Mouse (Mus musculus): ENCODE data around the gene 4930412O13Rik. TPM values are rescaled to one million over a fixed set of nuclear protein-coding genes. Genes with fewer than 3 reads are reported as not detected.

The 4930412O13Rik gene
- polyA plus RNA-seq, 1 experiment = not detected

DNA sequence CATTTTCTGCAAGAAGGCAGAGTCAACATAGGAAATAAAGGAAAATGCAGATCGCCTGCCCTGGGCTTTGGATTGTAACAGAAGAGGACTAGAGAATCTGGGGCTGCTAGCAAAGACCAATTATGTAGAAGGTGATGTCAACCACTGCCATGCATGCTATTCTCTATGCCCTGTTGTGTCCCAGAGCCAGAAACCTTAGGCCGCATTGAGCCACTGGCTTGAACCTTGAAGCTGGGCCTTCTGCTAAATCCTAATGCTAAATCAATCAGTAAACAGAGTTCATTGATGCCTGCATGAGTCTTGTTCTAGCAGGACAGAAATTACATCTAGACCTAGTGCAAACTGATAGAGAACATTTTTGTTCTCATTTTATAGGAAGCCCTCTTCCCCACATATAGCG, 5.0 kb downstream of the 4930412O13Rik start:
- TF ChIP-seq FLI1 (IDR thresholded peaks at IDR 0.05; ENCODE audit: low read length) (no peak), GATA1 (IDR thresholded peaks at IDR 0.05; ENCODE audit: borderline replicate concordance, low read length) (no peak)
- peaks cover 73% of the 10 kb centered on the region for H3K4me1 ChIP-seq
- no peak overlapping the region for H3K4me3 ChIP-seq (replicated peaks)
- H3K27me3 ChIP-seq (replicated peaks) = peaks cover 96% of the 10 kb centered on the region
- H3K36me3 ChIP-seq (replicated peaks; ENCODE audit: low read length) = no peaks in the 10 kb centered on the region
- H3K9me3 ChIP-seq = no peaks in the 10 kb centered on the region

DNA sequence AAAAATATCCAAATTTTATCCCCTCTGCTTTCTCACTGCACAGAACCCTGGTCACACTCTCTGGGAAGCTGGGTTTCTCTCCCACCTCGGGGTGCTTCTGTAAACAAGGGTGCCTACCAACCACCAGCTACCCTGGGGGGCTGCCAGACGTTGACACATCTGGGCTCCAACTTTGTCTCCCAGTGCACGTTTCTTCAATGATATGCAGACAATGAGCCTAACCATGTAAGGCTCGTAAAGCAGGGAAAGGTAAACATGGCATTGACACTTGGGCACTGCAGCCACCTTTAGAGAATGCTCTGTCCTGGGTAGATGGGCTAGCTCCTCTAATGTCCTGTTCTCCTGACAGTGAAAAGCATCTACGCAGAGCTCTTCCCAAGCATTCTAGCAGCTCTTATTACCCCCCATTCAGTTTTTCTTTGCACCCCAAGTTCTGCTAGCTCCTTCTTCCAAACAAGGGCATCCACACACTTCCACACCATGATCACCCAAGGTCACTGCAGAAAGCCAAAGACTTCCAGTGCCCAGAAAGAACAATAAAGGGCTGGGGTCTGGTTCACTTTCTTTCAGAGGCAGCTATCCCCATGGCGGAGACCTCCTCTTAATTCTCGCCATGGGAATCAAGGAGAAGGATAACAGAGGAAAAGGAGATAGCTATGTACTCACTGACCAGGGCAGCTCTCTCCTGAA, 6.0 kb downstream of the 4930412O13Rik start:
- Histone ChIP-seq H3K9me3 (no peaks in the 10 kb centered on the region), H3K4me1 (peaks cover 64% of the 10 kb centered on the region), H3K36me3 (replicated peaks; ENCODE audit: low read length) (no peaks in the 10 kb centered on the region), H3K27me3 (replicated peaks) (peaks cover 92% of the 10 kb centered on the region), H3K4me3 (replicated peaks) (no peak overlapping the region)
- TF ChIP-seq FLI1 (IDR thresholded peaks at IDR 0.05; ENCODE audit: low read length) = no peak
- TF ChIP-seq GATA1 (IDR thresholded peaks at IDR 0.05; ENCODE audit: borderline replicate concordance, low read length) = no peak

DNA sequence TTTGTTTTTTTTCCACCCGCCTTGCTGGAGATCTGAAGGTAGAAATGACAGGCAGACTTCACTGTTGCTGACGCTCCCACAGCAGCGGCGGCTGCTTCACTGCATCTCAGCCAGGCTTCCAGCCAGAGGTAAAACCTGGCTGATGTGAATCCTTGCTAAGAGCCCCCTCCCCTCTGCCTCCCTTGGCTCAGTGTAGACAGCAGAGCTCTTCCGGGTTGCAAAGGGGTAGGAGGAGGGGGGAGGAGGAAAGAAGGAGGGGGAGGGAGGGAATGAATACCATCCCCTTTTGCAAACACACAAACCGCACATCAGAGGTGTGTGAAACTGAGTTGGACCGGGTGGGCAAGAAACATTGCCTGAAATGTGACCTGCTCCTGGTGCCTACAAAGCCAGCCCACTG, 6.6 kb downstream of the 4930412O13Rik start:
- H3K4me3 ChIP-seq (replicated peaks) = peak overlapping the region; percentile 29
- no peaks in the 10 kb centered on the region for H3K36me3 ChIP-seq (replicated peaks; ENCODE audit: low read length)
- H3K4me1 ChIP-seq = peaks cover 58% of the 10 kb centered on the region
- TF ChIP-seq GATA1 (IDR thresholded peaks at IDR 0.05; ENCODE audit: borderline replicate concordance, low read length) (no peak), FLI1 (IDR thresholded peaks at IDR 0.05; ENCODE audit: low read length) (no peak)
- no peaks in the 10 kb centered on the region for H3K9me3 ChIP-seq
- H3K27me3 ChIP-seq (replicated peaks) = peaks cover 91% of the 10 kb centered on the region

DNA sequence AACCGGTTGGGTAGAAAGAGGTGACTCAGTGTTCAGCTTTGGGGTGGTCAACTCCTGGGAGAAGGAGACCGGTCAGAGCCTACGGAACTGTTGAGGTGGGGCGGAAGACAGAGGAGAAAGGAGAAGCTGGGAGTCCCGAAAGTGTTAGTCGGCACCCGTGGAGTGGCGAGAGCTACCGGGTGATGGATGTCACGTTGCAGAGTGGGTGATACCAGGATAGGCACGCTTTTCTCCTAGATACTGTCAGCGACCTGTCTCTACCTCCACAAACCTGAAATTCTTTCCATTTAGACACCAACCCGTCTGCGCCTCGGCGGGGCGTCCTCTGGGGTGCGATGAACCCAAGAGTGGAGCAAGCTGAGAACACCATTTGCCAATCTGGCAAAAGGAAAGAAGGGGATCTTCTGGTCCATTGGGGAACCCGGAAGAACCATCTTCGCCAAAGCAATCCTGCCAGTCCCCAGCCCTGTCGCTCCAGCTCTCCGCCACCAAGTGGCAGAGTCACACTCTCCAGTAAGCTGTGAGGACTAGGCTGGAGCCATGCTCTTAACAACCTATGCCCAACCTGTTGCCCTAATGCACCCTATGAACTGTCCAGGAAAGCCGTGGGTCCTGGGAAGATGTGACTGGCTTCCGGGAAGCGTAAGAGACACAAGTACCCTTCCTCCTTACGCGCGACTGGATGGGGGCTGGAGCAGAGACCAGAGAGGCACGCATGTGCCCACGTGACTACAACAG, 8.0 kb downstream of the 4930412O13Rik start, which contains the start of gene 9230102O04Rik:
9230102O04Rik (minus strand) TSS at position 628 of the 738 bp plus-strand sequence.
- Histone ChIP-seq H3K27me3 (replicated peaks) (peaks cover 91% of the 10 kb centered on the region), H3K9me3 (no peaks in the 10 kb centered on the region), H3K4me1 (peaks cover 43% of the 10 kb centered on the region), H3K36me3 (replicated peaks; ENCODE audit: low read length) (no peaks in the 10 kb centered on the region), H3K4me3 (replicated peaks) (peak within 1 kb of the TSS; percentile 93)
- TF ChIP-seq GATA1 (IDR thresholded peaks at IDR 0.05; ENCODE audit: borderline replicate concordance, low read length) = no peak
- no peak for TF ChIP-seq FLI1 (IDR thresholded peaks at IDR 0.05; ENCODE audit: low read length)

DNA sequence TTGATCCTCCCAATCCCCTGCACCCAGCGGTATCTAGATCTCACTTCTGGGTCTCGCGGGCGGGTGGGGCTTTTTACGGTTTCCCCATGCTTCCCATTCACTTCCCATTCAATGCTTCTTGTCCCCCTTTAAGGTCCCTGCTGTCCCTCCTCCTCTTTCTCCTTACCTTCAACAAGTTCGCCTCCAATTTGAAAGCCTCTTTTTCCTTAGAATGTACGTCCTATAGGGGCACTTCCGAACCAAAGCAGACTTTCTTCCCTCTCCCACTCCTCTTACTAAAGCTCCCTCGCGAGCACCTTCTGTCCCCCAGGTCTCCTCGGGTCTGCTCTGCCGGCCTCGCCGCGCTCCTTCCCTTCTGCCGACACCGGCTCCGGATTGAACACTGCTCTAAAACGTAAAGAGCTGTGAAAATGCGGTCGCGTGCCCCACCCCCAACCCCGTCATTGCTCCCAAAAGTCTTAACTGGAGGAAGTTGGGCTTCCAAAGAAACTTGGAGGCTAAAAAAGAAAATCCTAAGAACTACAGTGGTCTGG, 8.7 kb downstream of the 4930412O13Rik start, which contains the start of gene Gata3:
Gata3 (minus strand) TSS at position 384 of the 533 bp plus-strand sequence.
- Histone ChIP-seq H3K9me3 (no peaks in the 10 kb centered on the region), H3K4me3 (replicated peaks) (peak within 1 kb of the TSS; percentile 93), H3K4me1 (peaks cover 37% of the 10 kb centered on the region), H3K27me3 (replicated peaks) (peaks cover 91% of the 10 kb centered on the region), H3K36me3 (replicated peaks; ENCODE audit: low read length) (no peaks in the 10 kb centered on the region)
- TF ChIP-seq FLI1 (IDR thresholded peaks at IDR 0.05; ENCODE audit: low read length) (no peak), GATA1 (IDR thresholded peaks at IDR 0.05; ENCODE audit: borderline replicate concordance, low read length) (no peak)

DNA sequence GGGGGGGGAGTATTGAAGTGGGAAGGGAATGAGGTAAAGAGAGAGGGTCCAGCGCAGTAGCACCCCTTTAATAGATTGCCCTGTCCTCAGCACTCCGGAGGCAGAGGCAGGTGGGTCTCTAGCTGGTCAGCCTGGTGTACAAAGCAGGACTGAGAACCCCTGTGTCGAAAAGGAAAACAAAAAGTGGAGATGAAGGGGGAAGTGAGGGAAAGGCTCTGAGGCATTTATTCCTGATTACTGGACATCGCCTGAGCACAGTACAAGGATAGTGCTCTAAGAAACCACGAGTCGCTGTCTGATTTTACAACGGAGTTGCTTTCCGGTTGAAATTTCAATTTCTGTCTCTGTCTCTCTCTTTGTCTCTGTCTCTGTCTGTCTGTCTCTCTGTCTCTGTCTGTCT, 9.2 kb downstream of the 4930412O13Rik start:
- Histone ChIP-seq H3K4me3 (replicated peaks) (peak overlapping the region; percentile 93), H3K27me3 (replicated peaks) (peaks cover 91% of the 10 kb centered on the region), H3K9me3 (no peaks in the 10 kb centered on the region), H3K36me3 (replicated peaks; ENCODE audit: low read length) (no peaks in the 10 kb centered on the region), H3K4me1 (peaks cover 41% of the 10 kb centered on the region)
- TF ChIP-seq FLI1 (IDR thresholded peaks at IDR 0.05; ENCODE audit: low read length) (no peak), GATA1 (IDR thresholded peaks at IDR 0.05; ENCODE audit: borderline replicate concordance, low read length) (no peak)

DNA sequence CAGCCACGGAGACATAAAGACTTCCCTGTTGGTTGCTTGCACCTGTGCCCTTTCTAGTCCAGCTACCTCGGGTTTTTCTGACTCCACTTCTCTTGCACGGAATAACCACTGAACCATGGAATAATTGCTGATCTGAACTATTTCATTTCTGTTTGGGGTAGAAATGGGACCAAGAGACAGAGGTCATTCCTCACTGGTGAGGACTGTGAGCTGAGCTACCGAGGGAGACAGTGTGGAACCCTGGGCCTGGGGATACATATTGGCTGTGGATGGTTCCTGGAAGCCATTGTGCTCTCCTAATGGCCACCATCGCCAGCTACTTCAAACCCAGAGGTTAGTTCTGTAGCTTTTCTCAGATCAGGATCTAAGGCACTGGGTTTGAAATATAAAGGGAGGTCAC, 9.9 kb downstream of the 4930412O13Rik start:
- Histone ChIP-seq H3K27me3 (replicated peaks) (peaks cover 91% of the 10 kb centered on the region), H3K4me1 (peaks cover 47% of the 10 kb centered on the region), H3K36me3 (replicated peaks; ENCODE audit: low read length) (no peaks in the 10 kb centered on the region), H3K4me3 (replicated peaks) (no peak overlapping the region), H3K9me3 (no peaks in the 10 kb centered on the region)
- TF ChIP-seq GATA1 (IDR thresholded peaks at IDR 0.05; ENCODE audit: borderline replicate concordance, low read length) = no peak
- no peak for TF ChIP-seq FLI1 (IDR thresholded peaks at IDR 0.05; ENCODE audit: low read length)

DNA sequence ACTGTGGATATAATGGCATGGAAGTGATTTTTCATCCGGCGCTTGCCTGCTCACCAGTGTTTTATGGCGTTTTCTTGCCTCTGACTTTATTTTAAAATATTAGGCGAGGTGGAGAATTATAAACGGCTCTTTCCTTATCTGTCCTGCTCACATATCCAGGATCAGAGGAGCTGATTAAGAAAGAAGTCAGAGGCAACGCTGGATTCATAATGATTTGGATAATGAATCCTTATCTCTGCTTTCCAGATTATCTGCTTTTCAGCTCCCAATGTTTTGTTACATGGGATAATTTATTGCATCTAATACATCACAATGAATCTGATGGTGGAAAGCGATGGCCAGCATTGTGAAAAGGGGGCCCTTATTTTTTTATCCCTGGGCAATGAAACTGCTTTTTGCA, 11.5 kb downstream of the 4930412O13Rik start:
- TF ChIP-seq GATA1 (IDR thresholded peaks at IDR 0.05; ENCODE audit: borderline replicate concordance, low read length) (no peak), FLI1 (IDR thresholded peaks at IDR 0.05; ENCODE audit: low read length) (no peak)
- peaks cover 92% of the 10 kb centered on the region for H3K27me3 ChIP-seq (replicated peaks)

DNA sequence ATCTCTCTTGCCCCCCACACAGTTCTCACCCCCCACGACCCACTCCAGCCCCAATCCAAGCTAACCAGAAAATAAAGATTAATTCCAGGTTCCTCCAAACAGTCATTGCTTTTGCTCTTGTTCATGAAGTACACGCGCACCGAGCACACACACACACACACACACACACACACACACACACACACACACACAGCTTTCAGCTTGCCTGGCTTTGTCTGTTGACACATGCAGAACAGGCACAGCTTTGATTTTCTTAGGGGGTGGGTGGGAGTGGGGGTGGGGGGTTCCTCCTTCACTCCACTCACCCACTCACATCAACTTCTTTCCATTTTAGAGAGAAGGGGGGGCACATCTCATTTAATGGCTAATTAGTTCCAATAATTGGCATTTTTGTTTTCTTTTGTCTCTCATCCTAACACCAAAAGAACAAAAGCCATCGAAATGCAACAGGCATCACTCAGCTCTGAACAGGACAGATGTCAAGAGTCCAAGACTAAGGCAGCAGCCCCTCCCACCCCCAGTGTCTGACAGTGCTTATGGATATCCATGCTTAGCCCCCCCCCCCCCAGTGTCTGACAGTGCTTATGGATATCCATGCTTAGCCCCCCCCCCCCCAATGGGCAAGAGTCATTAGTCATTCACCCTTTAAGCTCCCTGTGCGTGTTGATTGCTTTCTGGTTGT, 12.4 kb downstream of the 4930412O13Rik start:
- no peaks in the 10 kb centered on the region for H3K36me3 ChIP-seq (replicated peaks; ENCODE audit: low read length)
- TF ChIP-seq FLI1 (IDR thresholded peaks at IDR 0.05; ENCODE audit: low read length) = no peak
- TF ChIP-seq GATA1 (IDR thresholded peaks at IDR 0.05; ENCODE audit: borderline replicate concordance, low read length) = no peak
- peaks cover 92% of the 10 kb centered on the region for H3K27me3 ChIP-seq (replicated peaks)
- H3K9me3 ChIP-seq = no peaks in the 10 kb centered on the region
- no peak overlapping the region for H3K4me3 ChIP-seq (replicated peaks)
- peaks cover 45% of the 10 kb centered on the region for H3K4me1 ChIP-seq

More for the DNA sequence above, 11.5 kb downstream of the 4930412O13Rik start:
- Histone ChIP-seq H3K36me3 (replicated peaks; ENCODE audit: low read length) (no peaks in the 10 kb centered on the region), H3K4me1 (peaks cover 52% of the 10 kb centered on the region), H3K4me3 (replicated peaks) (no peak overlapping the region), H3K9me3 (no peaks in the 10 kb centered on the region)

Measured in megakaryocyte, embryonic 14.5 days (primary cell).